Mouse (Mus musculus) erythroblast, embryonic 14.5 days (primary cell): ENCODE results near the gene Gal3st2c.

Source experiments
- GATA1 ChIP-seq: IDR thresholded peaks from 2 replicates; pipeline ENCODE4 v1.6.1; 2012; ENCODE audit warnings: low read length, inconsistent platforms, mixed read lengths
- TAL1 ChIP-seq: IDR thresholded peaks from 3 replicates; pipeline ENCODE4 v1.6.1; 2012; ENCODE audit warnings: low read length, inconsistent platforms, mixed read lengths

GRCm38 (mm10) chr1:94033075-94033602 lies 42.8 kb downstream of the Gal3st2c start:
- TF ChIP-seq TAL1: no peak
- TF ChIP-seq GATA1: no peak
